Mouse (Mus musculus) small intestine, adult 10 weeks (tissue): Measurements from ENCODE around the gene 1700034I23Rik. TPM values are rescaled to one million over a fixed set of nuclear protein-coding genes. Genes with fewer than 3 reads are reported as not detected.

Source experiments
- polyA plus RNA-seq: library from polyadenylated mRNA; stranded (reverse); fragments of 350-450 nt; fragmentation: Illumina TruSeq; extraction: RNeasy Lipid Tissue Mini Kit (QIAGEN cat#74804); gene quantifications from one replicate; pipeline ENCODE4 v1.2.3, GENCODE M21; 2014; ENCODE audit warnings: low replicate concordance

Gene 1700034I23Rik
- not detected for polyA plus RNA-seq

DNA sequence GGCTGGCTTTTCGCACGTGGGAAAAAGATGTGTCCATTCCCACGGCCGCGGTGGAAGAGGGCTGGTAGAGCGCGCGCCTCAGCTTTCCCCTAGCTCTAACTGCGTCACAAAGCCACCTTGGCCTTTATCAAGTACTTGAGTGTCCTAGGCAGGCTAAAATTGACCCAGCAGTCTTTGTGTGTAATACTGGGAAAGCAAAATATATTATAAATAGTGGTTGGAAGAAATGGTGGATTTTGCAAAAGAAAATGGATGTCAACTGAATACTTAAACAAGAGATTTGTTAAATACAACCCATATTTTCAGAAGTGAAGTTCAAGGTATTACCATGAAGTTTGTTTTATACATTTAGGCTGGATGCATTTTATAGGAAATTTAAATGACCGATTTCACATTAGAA, at the start of gene 1700034I23Rik:
Gene 1700034I23Rik, minus strand, starts transcription at position 101 of the 400 bp plus-strand sequence.

DNA sequence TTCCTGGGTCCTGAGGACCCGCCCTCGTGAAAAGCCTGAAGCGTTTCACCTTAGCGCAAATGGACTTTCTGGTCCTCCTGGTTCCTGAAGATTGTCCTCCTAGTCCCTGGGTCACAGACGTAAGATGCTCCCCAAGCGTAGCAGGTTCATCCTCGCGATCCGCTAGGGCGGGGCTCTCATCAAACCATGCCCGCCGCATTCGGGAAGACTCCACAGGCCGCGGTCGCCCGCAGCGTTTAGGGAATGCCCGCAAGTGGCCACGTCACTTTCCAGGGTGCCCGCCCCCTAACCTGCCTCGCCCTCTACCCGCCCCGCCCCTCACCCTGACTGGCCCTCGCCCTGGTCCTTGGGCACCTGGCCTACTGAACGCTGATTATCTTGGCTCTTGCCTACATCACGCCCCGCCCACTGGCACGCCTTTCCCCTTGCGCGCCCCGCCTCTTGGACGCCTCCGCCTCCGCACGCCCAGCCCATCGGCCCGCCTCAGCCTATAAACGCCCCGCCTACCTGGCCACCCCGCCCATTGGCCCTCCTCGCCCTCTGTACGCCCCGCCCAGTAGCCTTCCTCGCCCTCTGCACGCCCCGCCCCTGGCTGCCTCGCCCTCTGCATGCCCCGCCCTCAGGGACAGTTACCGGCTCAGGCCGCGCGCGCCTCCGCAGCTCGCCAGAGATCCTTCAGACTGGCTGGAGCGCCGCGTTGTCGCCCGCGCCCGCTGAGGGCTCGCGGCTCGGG, 47.0 kb upstream of the 1700034I23Rik start, which contains the start of gene Larp1b:
Gene Larp1b, plus strand, starts transcription at position 659 of the 733 bp plus-strand sequence.

Other genes with a start within 250 kb of the 1700034I23Rik start
- gene Slc25a31, start 193.7 kb downstream of the 1700034I23Rik start, polyA plus RNA-seq, result not detected
- 50.7 TPM for gene Hspa4l, start 158.0 kb downstream of the 1700034I23Rik start, polyA plus RNA-seq
- 19.5 TPM for gene Plk4, start 102.5 kb downstream of the 1700034I23Rik start, polyA plus RNA-seq
- gene Mfsd8, start 55.7 kb downstream of the 1700034I23Rik start, polyA plus RNA-seq, result 41.7 TPM
- 48.7 TPM for gene Abhd18, start 55.6 kb downstream of the 1700034I23Rik start, polyA plus RNA-seq
- gene Larp1b, start 47.3 kb upstream of the 1700034I23Rik start, polyA plus RNA-seq, result 246 TPM
- 157 TPM for gene Pgrmc2, start 180.5 kb upstream of the 1700034I23Rik start, polyA plus RNA-seq